ENCODE assay signal across 8 mouse cellular contexts in the genomic region with DNA sequence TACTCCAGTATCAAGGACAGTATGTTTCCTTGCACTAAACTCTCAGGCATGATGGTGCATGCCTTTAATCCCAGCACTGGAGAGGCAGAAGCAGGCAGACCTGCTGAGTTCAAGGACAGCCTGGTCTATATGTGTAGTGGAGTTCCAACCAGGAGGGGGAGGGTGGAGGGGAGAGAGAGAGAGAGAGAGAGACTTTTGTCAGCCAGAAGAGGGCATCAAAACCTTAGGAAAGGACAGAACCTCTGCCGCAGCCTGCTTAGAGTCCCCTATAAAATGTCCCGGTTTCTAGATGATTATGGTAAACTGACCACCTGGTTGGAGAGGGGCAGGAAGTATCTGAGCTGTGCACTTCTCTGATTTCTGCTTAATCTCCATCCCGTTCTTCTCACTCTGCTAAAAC. TPM values are rescaled to one million over a fixed set of nuclear protein-coding genes. Genes with fewer than 3 reads are reported as not detected.
DNase-seq lines count a peak whose midpoint lies in the region; ATAC-seq and TF ChIP-seq lines count a peak whose summit lies in the region.

No protein-coding gene starts in this region.

- no peak overlapping the region for H3K4me3 ChIP-seq in thymus, adult 2 months (ENCODE audit: control insufficient read depth, insufficient read depth, low read length)
- no peak overlapping the region for H3K4me3 ChIP-seq in limb, embryonic 14.5 days (replicated peaks; ENCODE audit: low read length)

- peaks cover 26% of the 10 kb centered on the region for H3K4me1 ChIP-seq in thymus, adult 2 months (replicated peaks; ENCODE audit: control insufficient read depth, insufficient read depth, low read length)
- no peaks in the 10 kb centered on the region for H3K4me1 ChIP-seq in limb, embryonic 14.5 days (ENCODE audit: control insufficient read depth, insufficient read depth, low read length)

- TF ChIP-seq POLR2A in thymus, adult 2 months (IDR thresholded peaks at IDR 0.05; ENCODE audit: control insufficient read depth, extremely low read depth, insufficient read depth, low read length, poor library complexity), result no peak
- no peak for TF ChIP-seq POLR2A in limb, embryonic 14.5 days (IDR thresholded peaks at IDR 0.05; ENCODE audit: borderline replicate concordance, extremely low read depth, insufficient read depth, insufficient read length)

- no peak overlapping the region; the same call in 1 of the 2 replicates for H3K4me2 ChIP-seq in limb, embryonic 14.5 days (replicated peaks; ENCODE audit: low read depth, low read length, severe bottlenecking)

- peak; percentile 73; the same call in 1 of the 2 replicates for ATAC-seq in frontal cortex, adult (ENCODE audit: low TSS enrichment)
- peak; percentile 70 for ATAC-seq in limb, embryonic 14.5 days (ENCODE audit: low FRiP score, low read depth)

- WGBS in thymus, adult 2 months, result 7% methylated on average over 3 of the region's 3 CpGs
- 4% methylated on average over 3 of the region's 3 CpGs for WGBS in limb, embryonic 14.5 days

- no peak for DNase-seq in frontal cortex, adult 2 months (ENCODE audit: extremely low spot score in 1 of 2, low spot score in 1 of 2)
- peak; percentile 9 for DNase-seq in thymus, adult 2 months
- no peak for DNase-seq in thymus, adult 18-20 months
- DNase-seq in limb, embryonic 14.5 days (ENCODE audit: low spot score), result peak; percentile 57
- DNase-seq in yolk sac, embryonic 10.5 days (ENCODE audit: low spot score), result peak; percentile 44
- DNase-seq in testis, postnatal 10 days (ENCODE audit: low spot score), result no peak
- DNase-seq in spleen, postnatal 4 days (ENCODE audit: low spot score in 2 of 2), result no peak

- H3K27me3 ChIP-seq in thymus, adult 2 months (ENCODE audit: control insufficient read depth, insufficient read depth, low read length), result no peaks in the 10 kb centered on the region
- H3K27me3 ChIP-seq in limb, embryonic 14.5 days (ENCODE audit: control insufficient read depth, insufficient read depth, low read length), result no peaks in the 10 kb centered on the region

- no peak for TF ChIP-seq CTCF in thymus, adult 2 months (IDR thresholded peaks at IDR 0.05; ENCODE audit: borderline replicate concordance, control insufficient read depth, extremely low read depth, insufficient read depth, low read length, poor library complexity)

- no peaks in the 10 kb centered on the region for H3K9me3 ChIP-seq in limb, embryonic 14.5 days (ENCODE audit: control insufficient read depth, low read length)

- H3K36me3 ChIP-seq in thymus, adult 2 months (ENCODE audit: control insufficient read depth, insufficient read depth, low read length), result no peaks in the 10 kb centered on the region
- no peaks in the 10 kb centered on the region for H3K36me3 ChIP-seq in limb, embryonic 14.5 days (ENCODE audit: control insufficient read depth, insufficient read depth, low read length)

- H3K27ac ChIP-seq in thymus, adult 2 months (ENCODE audit: control insufficient read depth, insufficient read depth, low read length), result no peak overlapping the region
- no peak overlapping the region for H3K27ac ChIP-seq in limb, embryonic 14.5 days (replicated peaks; ENCODE audit: low read depth, low read length)

- H3K9ac ChIP-seq in limb, embryonic 14.5 days (ENCODE audit: low read depth, low read length, severe bottlenecking), result no peak overlapping the region

RNA-seq across cellular contexts. Expression of a gene that starts 20.1 kb away (rescaled TPM):
- polyA plus RNA-seq in frontal cortex, adult 2 months (2012; rRNA removed), result 0.66 and 1.0 TPM in 2 replicates
- polyA plus RNA-seq in thymus, adult 2 months (2012; rRNA removed), result 18.1 and 19.1 TPM in 2 replicates
- 19.3 and 20.8 TPM in 2 replicates for polyA plus RNA-seq in limb, embryonic 14.5 days (2012; rRNA removed)
- polyA plus RNA-seq in limb, embryonic 14.5 days (2014; fragmentation: Nextera tagmentation; extraction: Ambion mirVana), result 30.5 and 40.6 TPM in 2 replicates

RNA-seq across cellular contexts. Expression of a gene that starts 46.8 kb away (rescaled TPM):
- polyA plus RNA-seq in frontal cortex, adult 2 months (2012; rRNA removed), result 4.5 and 4.6 TPM in 2 replicates
- polyA plus RNA-seq in thymus, adult 2 months (2012; rRNA removed), result 2.4 and 5.2 TPM in 2 replicates
- 0.58 and 0.94 TPM in 2 replicates for polyA plus RNA-seq in limb, embryonic 14.5 days (2012; rRNA removed)
- polyA plus RNA-seq in limb, embryonic 14.5 days (2014; fragmentation: Nextera tagmentation; extraction: Ambion mirVana), result 0.29 and 0.51 TPM in 2 replicates

Comparison
In these comparisons a context has a peak if more than half of its experiments do, and no peak if none do; other contexts are left out.
1. DNase-seq: peak in thymus, adult 2 months (single experiment), limb, embryonic 14.5 days (single experiment) and yolk sac, embryonic 10.5 days (single experiment); none in frontal cortex, adult 2 months (0 of 2), thymus, adult 18-20 months (0 of 2), testis, postnatal 10 days (single experiment) and spleen, postnatal 4 days (0 of 2).